Mouse (Mus musculus) MEL (cell line): ENCODE data around the gene Rnaset2b.
"Not testable (repeated sequence)": the region's sequence is repeated elsewhere in the genome, so short reads cannot be mapped to it uniquely, and the experiment has no call there.

Experiments
- CTCF ChIP-seq, 3 experiments: IDR thresholded peaks in 2 of 3; conservative IDR thresholded peaks in 1 of 3; 2 replicates each; pipeline ENCODE4 v1.5.1; 2011 to 2012; ENCODE audit warnings: low read length in 3 of 3, low read depth in 2 of 3, mild to moderate bottlenecking in 2 of 3, improper control_type of control experiment in 1 of 3, inconsistent platforms in 1 of 3, mixed read lengths in 1 of 3, moderate library complexity in 1 of 3; ENCODE audit not compliant: control insufficient read depth in 1 of 3, insufficient read depth in 1 of 3, poor library complexity in 1 of 3, severe bottlenecking in 1 of 3
- ETS1 ChIP-seq: IDR thresholded peaks from 2 replicates; pipeline ENCODE4 v1.6.1; 2012; ENCODE audit warnings: low read depth, mild to moderate bottlenecking, inconsistent platforms, low read length, improper control_type of control experiment, moderate library complexity
- MEF2A ChIP-seq: IDR thresholded peaks from 2 replicates; pipeline ENCODE4 v1.6.1; 2014; ENCODE audit warnings: low read depth, mild to moderate bottlenecking, inconsistent platforms, low read length, improper control_type of control experiment; ENCODE audit not compliant: poor library complexity, insufficient replicate concordance, severe bottlenecking; ENCODE audit errors: extremely low read depth
- POLR2A ChIP-seq, 2 experiments: IDR thresholded peaks; 2 replicates each; pipeline ENCODE4 v1.6.1; 2011 to 2012; ENCODE audit warnings: low read length in 2 of 2, mild to moderate bottlenecking in 2 of 2, control low read depth in 1 of 2, improper control_type of control experiment in 1 of 2, low read depth in 1 of 2, moderate library complexity in 1 of 2; ENCODE audit not compliant: control insufficient read depth in 1 of 2, insufficient read depth in 1 of 2, poor library complexity in 1 of 2
- ZMIZ1 ChIP-seq: IDR thresholded peaks from 2 replicates; pipeline ENCODE4 v1.6.1; 2012; ENCODE audit warnings: low read depth, mild to moderate bottlenecking, inconsistent platforms, low read length, improper control_type of control experiment, moderate library complexity

DNA sequence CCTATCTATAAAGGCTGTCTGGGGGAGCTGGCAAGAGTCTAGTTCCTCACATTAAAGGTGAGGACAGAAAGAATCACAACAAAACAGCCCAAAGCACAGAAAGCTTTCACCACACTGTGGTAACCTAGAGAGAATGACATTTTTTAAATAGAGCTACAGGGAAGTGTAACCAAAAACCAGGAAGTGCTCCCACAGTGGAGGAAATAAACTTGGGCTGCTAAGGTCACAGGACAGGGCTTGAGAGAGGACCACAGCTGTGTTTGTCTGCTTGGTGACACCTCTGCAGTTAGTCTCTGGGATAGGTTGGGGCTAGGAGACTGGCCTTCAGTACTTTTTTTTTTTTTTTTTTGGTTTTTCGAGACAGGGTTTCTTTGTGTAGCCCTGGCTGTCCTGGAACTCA lies 2.8 kb upstream of the Rnaset2b start:
- TF ChIP-seq ZMIZ1; POLR2A (IDR thresholded peaks at IDR 0.05; ENCODE audit: control insufficient read depth in 1 of 2, insufficient read depth in 1 of 2, low read depth in 1 of 2, low read length in 2 of 2, poor library complexity in 1 of 2); CTCF (IDR thresholded peaks at IDR 0.05 in 2 of 3, conservative IDR thresholded peaks at IDR 0.05 in 1 of 3; ENCODE audit: control insufficient read depth in 1 of 3, insufficient read depth in 1 of 3, low read depth in 2 of 3, low read length in 3 of 3, poor library complexity in 1 of 3, severe bottlenecking in 1 of 3); MEF2A; ETS1: not testable (repeated sequence)
